Mouse (Mus musculus) gonadal fat pad, adult 2 months (tissue): Measurements from ENCODE around the gene Fbxl17. TPM values are rescaled to one million over a fixed set of nuclear protein-coding genes. Genes with fewer than 3 reads are reported as not detected.

Source experiments
- DNase-seq: peaks from one replicate; pipeline ENCODE4 v3.0.0-alpha.2; 2012; ENCODE audit warnings: low read depth
- polyA plus RNA-seq: library from polyadenylated mRNA; depleted of rRNA; stranded (reverse); fragments of >200 nt; gene quantifications from 2 replicates; pipeline ENCODE4 v1.2.3, GENCODE M21; 2012

Fbxl17 gene
- polyA plus RNA-seq, 1 experiment: 8.7 TPM

DNA sequence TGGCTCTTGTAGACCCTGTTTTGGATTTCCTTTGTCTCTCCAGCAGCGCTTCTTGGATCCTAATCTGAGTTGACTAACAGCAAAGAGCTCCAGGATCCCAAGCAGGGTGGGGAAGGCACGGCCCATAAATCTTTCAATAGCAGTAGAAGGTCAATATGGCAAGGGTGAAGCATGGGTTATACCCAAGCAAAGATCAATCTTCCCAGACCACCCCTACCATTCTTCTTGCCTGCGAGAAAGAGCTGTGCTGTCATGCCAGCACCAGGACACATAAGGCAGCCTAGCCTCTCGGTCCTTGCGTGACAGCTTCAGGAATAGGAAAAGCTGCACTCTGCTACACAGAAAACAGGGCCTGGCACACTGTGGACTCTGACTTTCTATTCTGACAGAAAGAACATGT, 279.0 kb downstream of the Fbxl17 start:
- DNase-seq: no peak

GRCm38 (mm10) chr17:63217016-63217415, 282.8 kb downstream of the Fbxl17 start:
- no peak for DNase-seq

DNA sequence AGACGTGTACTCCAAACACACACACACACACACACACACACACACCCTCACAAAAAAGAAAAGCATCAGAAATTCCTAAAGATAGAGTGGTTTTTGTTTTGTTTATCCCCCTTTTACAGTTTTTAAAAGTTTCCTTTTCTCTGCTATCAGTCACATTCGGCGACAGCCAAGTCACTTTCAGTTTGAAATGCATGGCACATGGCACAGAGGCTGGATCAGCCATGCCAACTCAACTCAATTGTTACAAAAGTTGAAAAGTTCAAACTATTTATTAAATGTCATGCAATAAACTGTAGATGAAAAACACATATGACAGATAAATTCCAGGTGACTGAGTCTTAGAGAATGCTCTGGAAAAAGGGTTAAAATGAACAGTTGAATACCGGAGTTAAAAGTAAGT, 287.8 kb downstream of the Fbxl17 start:
- DNase-seq: no peak

GRCm38 (mm10) chr17:63209151-63209550, 290.7 kb downstream of the Fbxl17 start:
- DNase-seq: no peak

GRCm38 (mm10) chr17:63208346-63208745, 291.5 kb downstream of the Fbxl17 start:
- DNase-seq: no peak

- DNase-seq: no peak
These were observed 292.1 kb downstream of the Fbxl17 start for GRCm38 (mm10) chr17:63207714-63208113.

- no peak for DNase-seq
These were observed 294.5 kb downstream of the Fbxl17 start for GRCm38 (mm10) chr17:63205316-63205715.

GRCm38 (mm10) chr17:63203582-63204190, 296.1 kb downstream of the Fbxl17 start:
- DNase-seq: no peak

DNA sequence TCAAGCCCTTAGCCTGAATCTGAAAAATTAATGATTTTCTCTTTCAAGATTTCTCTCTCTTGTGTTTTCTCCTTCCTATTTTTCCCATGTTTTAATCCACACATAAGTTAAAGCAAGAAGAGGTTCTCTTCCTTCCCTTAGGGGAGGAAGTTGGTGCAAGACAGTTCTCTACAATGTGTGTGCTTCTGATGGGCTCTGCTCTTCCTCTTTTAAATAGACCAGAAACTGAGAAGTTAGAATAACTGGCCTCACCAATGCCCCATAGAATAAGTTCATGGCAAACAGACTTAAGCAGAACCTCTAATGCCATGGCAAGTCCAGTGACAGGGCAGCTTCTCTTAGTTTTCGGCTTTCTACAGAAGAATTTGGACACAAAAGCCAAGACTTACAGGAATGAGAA, 301.1 kb downstream of the Fbxl17 start:
- DNase-seq: no peak

DNA sequence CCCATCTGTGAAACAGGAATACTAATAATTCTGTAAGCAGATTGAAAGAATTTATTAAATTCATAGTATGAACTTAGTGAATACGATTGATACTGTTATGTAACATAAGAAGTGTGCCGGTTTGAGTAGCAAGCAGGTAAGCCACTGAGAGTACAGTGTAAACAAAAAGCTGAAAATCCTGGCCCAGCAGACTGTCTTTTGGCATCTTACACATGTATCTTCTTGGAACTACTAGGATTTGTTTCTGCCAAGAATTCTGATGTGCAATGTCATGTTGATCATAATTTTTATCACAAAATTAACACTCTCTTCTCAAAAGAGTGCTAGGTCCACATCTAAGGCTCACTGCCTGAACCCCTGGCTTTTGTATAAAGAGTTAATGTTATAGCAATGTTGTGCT, 304.3 kb downstream of the Fbxl17 start:
- no peak for DNase-seq

GRCm38 (mm10) chr17:63193196-63193595, 306.6 kb downstream of the Fbxl17 start:
- DNase-seq: no peak

GRCm38 (mm10) chr17:63191345-63191744, 308.5 kb downstream of the Fbxl17 start:
- DNase-seq: no peak

DNA sequence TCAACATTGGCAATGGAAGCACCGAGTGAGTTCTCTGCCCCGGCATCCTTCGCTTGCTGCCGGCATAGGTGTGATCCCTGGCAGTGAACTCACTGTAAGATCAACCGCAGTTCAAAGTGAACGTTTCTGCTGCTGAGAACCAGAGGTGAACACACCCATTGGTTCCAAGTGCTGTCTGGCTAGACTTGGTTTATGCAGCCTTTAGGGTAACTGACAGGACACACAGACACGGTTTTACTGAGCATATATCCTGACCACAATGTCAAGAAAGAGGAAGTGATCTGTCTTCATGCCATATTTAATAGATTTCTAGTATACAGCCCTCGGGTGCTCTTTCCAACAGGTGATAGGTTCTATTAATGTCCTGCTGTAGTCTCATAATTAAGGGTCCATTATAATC, 310.5 kb downstream of the Fbxl17 start:
- DNase-seq: no peak

DNA sequence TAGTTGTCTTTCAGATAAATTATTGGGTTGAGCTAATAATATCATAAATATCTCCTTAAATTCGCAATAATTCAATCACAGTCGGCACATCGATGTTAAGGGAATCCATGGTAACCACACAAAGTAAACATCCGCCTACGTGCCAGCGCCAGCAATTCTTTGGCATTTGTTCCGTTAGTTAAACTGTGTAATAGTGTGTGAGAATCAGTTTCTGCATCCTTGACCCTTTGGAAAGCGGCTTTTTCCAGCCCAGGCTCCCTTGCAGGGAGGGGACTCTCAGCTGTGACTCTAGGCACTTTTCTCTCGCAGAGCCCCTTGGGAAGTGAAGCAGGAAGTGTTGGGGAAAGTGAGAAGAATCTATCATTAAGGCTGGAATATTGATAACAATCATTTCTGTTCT, 314.3 kb downstream of the Fbxl17 start:
- DNase-seq: no peak

GRCm38 (mm10) chr17:63184844-63185504, 314.8 kb downstream of the Fbxl17 start:
- no peak for DNase-seq

GRCm38 (mm10) chr17:63183431-63183830, 316.4 kb downstream of the Fbxl17 start:
- DNase-seq: no peak

DNA sequence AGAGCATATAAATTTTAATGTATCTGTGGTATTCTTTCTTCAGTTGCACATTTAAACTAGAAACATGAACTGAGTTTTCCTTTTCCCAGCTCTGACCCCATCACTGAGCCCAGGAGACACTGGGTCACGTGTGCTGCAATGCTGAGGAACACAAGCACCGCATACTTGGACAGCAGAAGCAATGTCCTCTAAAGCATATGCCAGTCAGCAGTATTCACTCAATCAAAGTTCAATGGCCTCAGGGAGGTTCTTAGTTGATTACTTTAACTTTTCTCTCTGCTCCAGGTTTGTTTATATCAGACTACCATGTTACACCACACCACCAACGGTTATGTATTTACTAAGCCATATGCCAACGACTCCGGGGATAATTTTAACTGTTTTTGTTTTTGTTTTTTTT, 318.2 kb downstream of the Fbxl17 start:
- no peak for DNase-seq

GRCm38 (mm10) chr17:63180042-63180441, 319.8 kb downstream of the Fbxl17 start:
- no peak for DNase-seq

GRCm38 (mm10) chr17:63178331-63178730, 321.5 kb downstream of the Fbxl17 start:
- no peak for DNase-seq

- DNase-seq: no peak
These were observed 323.4 kb downstream of the Fbxl17 start for GRCm38 (mm10) chr17:63176411-63176810.

DNA sequence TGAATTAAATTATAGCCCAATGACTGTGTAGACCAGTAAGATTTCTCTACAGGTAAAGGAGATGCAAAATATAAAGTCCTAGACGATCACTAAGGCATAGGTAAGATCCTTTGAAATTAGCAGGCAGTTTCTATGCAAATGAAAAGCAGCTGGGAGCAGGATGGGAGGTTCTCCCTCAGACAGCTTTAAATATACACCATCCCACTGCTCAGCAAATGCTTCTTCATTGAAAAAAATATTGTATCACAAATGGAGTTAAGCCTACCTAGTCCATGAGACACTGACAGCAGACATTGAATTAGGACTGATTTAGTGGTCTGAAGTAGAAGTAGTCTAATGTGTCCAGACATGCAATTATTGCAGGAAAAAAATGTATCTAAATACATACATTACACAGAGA, 327.1 kb downstream of the Fbxl17 start:
- DNase-seq: no peak

- DNase-seq: no peak
These were observed 327.8 kb downstream of the Fbxl17 start for GRCm38 (mm10) chr17:63171890-63172491.

DNA sequence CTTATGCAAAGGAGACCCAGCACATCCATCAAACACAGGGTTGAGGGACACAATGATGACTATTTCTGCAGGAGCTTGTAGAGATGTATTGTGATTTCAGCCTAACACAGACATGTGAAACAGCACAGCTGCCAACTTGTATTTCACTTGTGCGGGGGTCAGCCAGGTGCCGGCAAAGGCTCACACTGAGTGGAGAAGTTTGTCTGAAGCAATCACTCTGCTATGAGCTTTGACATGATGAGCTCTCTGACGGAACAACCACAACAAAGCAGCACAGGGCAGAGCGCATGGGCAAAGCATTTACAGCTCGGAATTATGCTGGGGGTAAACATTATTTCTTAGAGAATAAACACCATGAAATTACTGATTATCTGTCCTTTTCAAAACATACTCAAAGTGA, 328.6 kb downstream of the Fbxl17 start:
- no peak for DNase-seq
